ENCODE assay signal across 8 mouse cellular contexts in the genomic region with DNA sequence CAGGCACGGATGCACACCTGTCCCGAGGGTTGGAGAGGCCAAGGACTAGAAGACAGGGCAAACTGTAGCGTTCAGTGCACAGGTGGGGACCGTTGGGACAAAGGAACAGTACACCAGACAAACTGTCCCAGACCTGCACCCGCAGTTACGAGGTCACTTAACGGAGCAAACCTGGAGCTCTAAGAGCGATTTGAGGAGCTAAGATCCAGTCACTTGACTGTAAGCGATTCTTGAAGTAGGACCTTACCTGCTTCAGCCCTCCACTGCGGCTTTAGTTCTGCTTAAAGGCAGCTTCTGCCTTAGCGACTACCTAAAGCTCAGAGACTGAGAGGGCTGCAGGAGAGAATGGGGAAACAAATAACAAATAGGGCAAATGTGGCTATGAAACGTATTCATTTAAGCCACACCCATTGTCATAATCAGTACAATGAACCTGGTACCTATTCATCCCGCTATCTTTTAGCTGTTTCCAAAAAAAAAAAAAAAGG. TPM values are rescaled to one million over a fixed set of nuclear protein-coding genes. Genes with fewer than 3 reads are reported as not detected.
DNase-seq lines count a peak whose midpoint lies in the region; ATAC-seq lines count a peak whose summit lies in the region.

No protein-coding gene starts in this region.

- H3K4me3 ChIP-seq in heart, embryonic 12.5 days: peak overlapping the region; percentile 54
- peak overlapping the region; percentile 46 for H3K4me3 ChIP-seq in hindbrain, embryonic 12.5 days

- H3K27me3 ChIP-seq in heart, embryonic 12.5 days (replicated peaks): no peaks in the 10 kb centered on the region
- no peaks in the 10 kb centered on the region for H3K27me3 ChIP-seq in hindbrain, embryonic 12.5 days

- WGBS in heart, embryonic 12.5 days: 33% methylated on average over 13 of the region's 13 CpGs
- 30% methylated on average over 13 of the region's 13 CpGs for WGBS in hindbrain, embryonic 12.5 days

- H3K36me3 ChIP-seq in heart, embryonic 12.5 days: no peaks in the 10 kb centered on the region
- no peaks in the 10 kb centered on the region for H3K36me3 ChIP-seq in hindbrain, embryonic 12.5 days

- no peak for DNase-seq in heart, adult 8-10 months (ENCODE audit: low spot score)
- DNase-seq in c-Kit-positive CD71-negative TER-119-negative erythroid progenitor cells, embryonic 14.5 days (ENCODE audit: low read depth): peak; percentile 4
- DNase-seq in cerebellum, postnatal 36 days: no peak
- no peak for DNase-seq in right cerebral cortex, postnatal 4 days

- H3K4me1 ChIP-seq in heart, embryonic 12.5 days (replicated peaks): peaks cover 4% of the 10 kb centered on the region
- peaks cover 7% of the 10 kb centered on the region for H3K4me1 ChIP-seq in hindbrain, embryonic 12.5 days

- peak overlapping the region; percentile 63 for H3K4me2 ChIP-seq in heart, embryonic 12.5 days
- peak overlapping the region; percentile 63 for H3K4me2 ChIP-seq in hindbrain, embryonic 12.5 days (replicated peaks)

- H3K9me3 ChIP-seq in heart, embryonic 12.5 days (replicated peaks): no peaks in the 10 kb centered on the region
- H3K9me3 ChIP-seq in hindbrain, embryonic 12.5 days (replicated peaks): no peaks in the 10 kb centered on the region

- peak overlapping the region; percentile 64; the same call in 1 of the 2 replicates for H3K9ac ChIP-seq in heart, embryonic 12.5 days
- peak overlapping the region; percentile 63; the same call in 1 of the 2 replicates for H3K9ac ChIP-seq in hindbrain, embryonic 12.5 days

- H3K27ac ChIP-seq in heart, embryonic 12.5 days (ENCODE audit: poor library complexity, severe bottlenecking): no peak overlapping the region
- no peak overlapping the region for H3K27ac ChIP-seq in hindbrain, embryonic 12.5 days

- no peak for ATAC-seq in heart, embryonic 12.5 days (ENCODE audit: insufficient number of reproducible peaks, low FRiP score)
- peak; percentile 37; the same call in 1 of the 2 replicates for ATAC-seq in hindbrain, embryonic 12.5 days (ENCODE audit: low FRiP score)
- ATAC-seq in megakaryocyte progenitor cell, adult 5-6 weeks (replicated peaks; ENCODE audit: poor library complexity): peak; percentile 9; the same call in 1 of the 2 replicates
- no peak for ATAC-seq in erythroid progenitor cell, adult 5-6 weeks (replicated peaks; ENCODE audit: low FRiP score, poor library complexity, severe bottlenecking)

RNA-seq across cellular contexts. Expression of gene Armc3, which starts 0.3 kb away (rescaled TPM):
- polyA plus RNA-seq in heart, embryonic 12.5 days (2016; fragmentation: Nextera tagmentation; extraction: Ambion mirVana): not detected in 2 replicates
- total RNA-seq in heart, adult 8-10 months (2022): not detected
- polyA plus RNA-seq in hindbrain, embryonic 12.5 days (2016; fragmentation: Nextera tagmentation; extraction: Ambion mirVana): 1.6 and 1.9 TPM in 2 replicates
- total RNA-seq in megakaryocyte progenitor cell, adult 5-6 weeks (2015): 0.27 and 0.30 TPM in 2 replicates
- 0.29 and 0.37 TPM in 2 replicates for total RNA-seq in megakaryocyte progenitor cell, adult 5-6 weeks (2017)
- not detected in 2 replicates for total RNA-seq in erythroid progenitor cell, adult 5-6 weeks (2015; ENCODE audit: low replicate concordance)
- total RNA-seq in erythroid progenitor cell, adult 5-6 weeks (2017; ENCODE audit: low replicate concordance): not detected in 2 replicates

Comparison
In these comparisons a context has a peak if more than half of its experiments do, and no peak if none do; other contexts are left out.
1. ATAC-seq: peak in hindbrain, embryonic 12.5 days (single experiment) and megakaryocyte progenitor cell, adult 5-6 weeks (single experiment); none in heart, embryonic 12.5 days (single experiment) and erythroid progenitor cell, adult 5-6 weeks (single experiment).